Mouse (Mus musculus) right cerebral cortex, postnatal 25 days (tissue): ENCODE measurements at regions not wholly inside any gene's neighbourhood (a gene's known extent, or its start where the extent isn't known, plus 50 kb on each side); places are given as distances from the start of the nearest gene placed in this dataset.
A peak's percentile ranks its signal among the peaks of the same experiment; 100 is the strongest.

Experiments
- DNase-seq: peaks from one replicate; pipeline ENCODE4 v3.0.0; 2022

DNA sequence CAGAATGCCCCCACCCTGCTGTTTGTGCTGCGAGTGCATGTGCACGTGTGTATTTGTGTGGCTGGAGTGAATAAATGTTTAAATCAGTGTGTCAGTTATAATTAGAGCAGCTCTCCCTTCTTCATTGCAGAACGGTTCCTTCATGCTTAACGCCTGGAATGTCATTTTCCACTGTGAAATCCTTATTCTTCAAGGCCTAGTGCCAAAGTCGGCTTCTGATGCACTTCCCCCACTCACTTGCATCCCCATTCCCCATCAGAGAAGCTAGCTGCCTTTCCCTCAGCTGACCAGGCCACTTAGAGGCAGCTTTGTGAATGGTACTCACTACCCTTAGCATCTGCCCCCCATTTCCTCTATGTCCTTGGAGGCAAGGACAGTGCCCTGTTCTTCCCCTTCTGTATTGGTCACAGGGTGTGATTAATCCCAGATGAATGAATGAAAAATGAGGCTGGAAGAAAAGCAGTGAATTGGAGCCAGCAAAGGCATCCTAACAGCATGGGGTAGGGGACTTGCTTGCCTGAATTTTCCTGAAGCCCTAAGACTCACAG is 162.6 kb downstream of the H2al1j start:
- DNase-seq: no peak

DNA sequence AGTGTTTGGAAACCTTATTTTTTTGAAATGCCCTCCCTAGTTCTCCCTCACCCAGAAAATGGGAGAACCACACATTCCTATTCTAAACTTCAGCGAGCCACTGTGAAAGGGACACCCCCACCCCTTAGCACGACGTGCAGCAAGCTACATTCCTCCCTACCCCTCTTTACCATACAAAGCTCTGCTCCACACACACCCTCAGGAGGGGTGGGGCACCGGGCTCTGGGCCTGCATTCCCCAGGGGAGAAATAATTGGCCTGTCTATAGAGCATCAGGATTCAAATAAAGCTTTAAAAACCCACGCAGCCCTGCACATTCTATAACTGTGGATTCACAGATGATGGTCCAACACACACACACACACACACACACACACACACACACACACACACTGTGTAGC is 163.6 kb downstream of the H2al1j start:
- no peak for DNase-seq

DNA sequence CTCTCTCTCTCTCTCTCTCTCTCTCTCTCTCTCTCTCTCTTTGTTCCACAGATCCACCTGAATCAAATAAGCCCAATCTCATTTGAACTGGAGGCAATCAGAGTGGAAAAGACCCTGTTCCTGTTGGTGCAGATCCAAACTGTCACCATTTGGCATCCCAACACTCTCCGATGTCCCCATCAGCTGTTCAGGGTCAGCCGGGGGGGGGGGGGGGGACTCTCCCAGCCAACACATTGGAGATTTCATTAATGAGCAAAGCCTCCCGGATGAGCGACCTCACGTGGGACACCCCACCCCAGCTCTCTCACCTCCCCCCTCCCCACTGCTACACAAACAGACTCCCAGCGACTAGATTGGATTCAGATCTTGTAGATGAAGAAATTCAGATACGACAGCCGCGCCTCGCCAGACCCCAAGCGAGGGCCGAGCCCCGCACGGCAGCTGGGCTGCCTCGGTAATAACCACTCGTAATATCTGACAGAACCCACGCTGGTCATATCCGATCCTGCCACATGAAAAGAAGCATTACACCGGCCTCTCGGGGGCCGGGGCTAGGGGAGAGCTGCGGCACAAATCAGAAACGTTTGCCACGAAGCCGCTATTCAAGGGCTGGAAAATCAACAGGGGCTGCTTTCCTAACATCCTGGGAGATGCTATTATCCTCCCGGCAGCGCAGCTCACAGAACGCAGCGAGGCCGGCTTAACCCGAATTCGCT is 164.2 kb downstream of the H2al1j start:
- DNase-seq: no peak

DNA sequence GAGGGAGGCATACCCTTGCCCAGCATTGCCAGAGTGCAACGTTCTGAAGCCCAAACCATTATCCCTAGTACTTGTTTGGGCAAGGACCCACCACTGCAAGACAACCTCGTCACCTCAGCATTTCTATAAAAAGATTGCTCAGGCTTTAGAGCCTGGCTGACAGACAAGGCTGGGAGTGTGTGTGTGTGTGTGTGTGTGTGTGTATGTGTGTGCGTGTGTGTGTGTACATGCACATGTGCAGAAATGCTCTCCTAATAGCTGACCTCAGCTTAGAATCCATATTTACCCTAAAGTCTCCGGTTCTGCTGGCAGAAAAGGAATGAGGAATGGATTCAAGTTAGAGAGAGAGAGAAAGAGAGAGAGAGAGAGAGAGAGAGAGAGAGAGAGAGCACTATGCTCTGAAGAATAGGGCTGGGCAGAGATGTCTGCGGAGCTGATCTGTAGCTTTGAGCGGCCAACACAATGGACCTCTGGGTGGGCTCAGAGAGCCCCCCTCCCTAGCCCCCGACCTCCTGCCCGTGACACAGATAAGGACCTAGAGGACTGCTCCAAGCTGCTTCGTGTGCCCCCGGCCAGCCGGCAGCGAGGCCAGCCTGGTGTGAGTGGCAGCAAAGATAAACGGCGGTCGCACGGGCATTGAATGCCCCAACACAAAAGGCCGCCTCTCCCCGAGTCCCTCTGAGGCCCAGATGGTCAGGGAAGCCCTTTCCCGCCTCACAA is 166.1 kb downstream of the H2al1j start:
- DNase-seq: no peak

DNA sequence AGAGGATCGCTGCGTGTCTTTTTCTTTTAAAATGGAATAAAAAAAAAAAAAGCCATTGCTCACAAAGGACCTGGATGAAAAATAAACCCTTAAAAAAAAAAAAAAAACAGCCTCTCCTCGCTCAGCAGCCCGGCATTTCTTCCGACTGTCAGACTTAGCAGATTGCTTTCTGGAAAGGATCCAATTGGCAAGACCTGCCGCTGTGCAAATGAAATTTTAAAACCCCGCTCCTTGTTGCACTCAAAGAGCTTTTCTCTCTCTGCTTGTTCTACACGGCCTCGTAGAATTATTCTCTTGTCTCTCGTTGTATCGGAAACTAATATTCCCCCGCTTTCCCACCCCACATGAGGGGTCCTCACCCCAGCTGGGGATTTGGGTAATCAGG is 166.6 kb downstream of the H2al1j start:
- no peak for DNase-seq

DNA sequence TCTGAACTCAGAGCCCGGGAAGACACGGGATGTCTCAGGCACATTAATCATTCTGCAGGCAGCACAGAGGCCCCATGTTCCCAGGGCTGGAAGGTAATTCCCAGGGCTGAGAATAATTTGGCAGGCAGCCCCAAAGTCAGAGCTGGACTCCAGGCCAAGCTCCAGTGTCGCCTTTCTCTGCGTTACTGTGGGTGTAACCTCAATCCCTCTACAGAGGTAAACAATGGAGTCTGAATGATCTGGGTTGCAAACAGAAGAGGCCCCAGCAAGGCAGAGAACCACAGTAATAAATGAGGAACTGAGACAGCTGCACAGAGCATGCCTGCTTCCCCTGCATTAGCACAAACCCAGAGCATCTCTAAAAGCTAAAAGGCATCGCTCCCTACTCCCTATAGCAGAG is 184.8 kb downstream of the H2al1j start:
- DNase-seq: no peak

DNA sequence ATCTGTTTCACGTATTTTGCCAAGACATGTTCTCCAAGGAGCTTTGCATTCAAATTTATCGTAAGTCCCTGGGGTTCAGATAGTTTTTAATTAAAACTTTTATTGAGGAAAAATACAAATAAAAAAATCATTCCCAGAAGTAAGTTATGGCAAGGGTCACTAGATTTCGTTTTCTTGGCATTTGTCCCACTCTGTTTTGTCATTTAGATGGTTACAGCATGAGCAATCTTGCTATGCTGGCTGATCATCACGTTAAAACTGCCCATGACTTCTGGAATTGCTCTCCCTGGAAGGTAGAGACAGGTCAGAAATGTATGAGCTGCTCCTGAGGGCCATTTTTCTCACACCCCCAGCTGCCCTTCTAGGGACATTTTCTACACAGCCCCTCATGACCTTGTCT is 185.3 kb downstream of the H2al1j start:
- DNase-seq: no peak

DNA sequence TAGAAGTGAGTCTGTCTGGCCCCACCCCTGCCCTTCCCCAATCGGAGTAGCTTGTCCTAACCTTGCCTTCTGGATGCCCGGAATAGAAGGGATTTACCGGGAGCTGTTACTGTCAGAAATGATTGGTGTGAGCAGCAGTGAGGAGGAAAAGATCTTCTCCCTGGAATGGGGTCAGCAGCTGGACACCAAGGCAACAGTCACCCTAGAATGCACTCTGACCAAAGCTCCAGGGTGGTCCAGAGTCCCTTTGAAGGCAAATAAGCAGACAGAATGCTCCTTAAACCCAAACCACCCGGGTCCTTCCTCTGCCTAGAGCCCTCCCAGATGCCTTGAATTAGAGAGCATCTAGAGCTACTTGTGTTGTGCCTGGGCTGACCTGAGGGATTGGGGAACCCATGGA is 196.2 kb downstream of the H2al1j start:
- DNase-seq: no peak

DNA sequence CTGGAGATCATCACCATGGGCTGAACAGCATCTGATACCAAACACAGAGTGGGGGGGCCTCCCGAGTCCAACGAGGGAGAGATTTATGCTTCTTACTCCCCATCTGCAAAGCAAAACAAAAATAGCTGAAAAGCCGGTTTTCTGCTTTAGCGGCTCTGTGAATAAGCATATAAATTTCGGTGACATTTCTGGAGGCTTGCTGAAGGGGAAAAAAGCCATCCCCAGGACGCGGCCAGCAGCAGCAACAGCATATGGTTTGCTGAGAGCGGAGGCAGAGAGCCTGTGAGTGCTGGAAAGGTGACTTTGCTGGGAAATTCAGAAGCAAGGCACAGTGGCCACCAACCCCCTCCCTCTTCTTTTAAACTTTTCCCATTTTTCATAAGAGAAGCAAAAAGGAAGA is 197.7 kb downstream of the H2al1j start:
- DNase-seq: peak; percentile 19

DNA sequence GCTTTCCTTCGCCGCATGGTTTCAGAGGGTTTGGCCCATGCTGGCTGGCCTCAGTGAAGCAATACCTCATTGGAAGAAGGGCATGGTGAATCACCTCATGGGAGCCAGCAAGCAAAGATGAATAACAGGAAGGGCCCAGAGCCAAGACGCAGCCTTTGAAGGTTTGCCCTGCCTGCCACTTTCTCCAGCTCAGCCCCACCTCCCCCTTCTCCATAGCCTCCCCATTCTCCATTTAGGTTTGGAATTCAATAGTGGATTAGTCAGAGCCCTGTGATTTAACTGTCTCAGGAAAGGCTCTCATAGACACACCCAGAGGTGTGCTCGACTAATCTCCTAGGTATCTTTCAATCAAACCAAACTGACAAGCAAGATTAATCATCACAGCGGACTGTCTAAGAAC is 201.0 kb downstream of the H2al1j start:
- no peak for DNase-seq

DNA sequence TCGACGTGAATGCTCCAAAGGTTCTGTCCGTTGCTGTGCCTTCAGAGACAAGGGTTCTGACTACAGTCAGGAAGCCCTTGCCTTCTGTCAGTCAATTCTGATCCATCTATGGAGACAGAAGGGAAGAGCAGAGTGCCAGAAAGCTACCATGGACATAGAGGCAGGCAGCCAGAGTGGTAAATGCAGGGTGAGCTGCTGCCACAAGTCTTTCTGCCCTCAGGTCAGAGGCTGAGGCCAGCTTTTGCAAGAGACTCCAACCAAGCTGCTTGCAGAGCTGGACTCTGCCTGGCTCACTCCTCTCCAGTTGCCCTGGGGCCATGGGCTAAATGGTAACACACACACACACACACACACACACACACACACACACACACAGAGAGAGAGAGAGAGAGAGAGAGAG is 201.6 kb downstream of the H2al1j start:
- DNase-seq: no peak

DNA sequence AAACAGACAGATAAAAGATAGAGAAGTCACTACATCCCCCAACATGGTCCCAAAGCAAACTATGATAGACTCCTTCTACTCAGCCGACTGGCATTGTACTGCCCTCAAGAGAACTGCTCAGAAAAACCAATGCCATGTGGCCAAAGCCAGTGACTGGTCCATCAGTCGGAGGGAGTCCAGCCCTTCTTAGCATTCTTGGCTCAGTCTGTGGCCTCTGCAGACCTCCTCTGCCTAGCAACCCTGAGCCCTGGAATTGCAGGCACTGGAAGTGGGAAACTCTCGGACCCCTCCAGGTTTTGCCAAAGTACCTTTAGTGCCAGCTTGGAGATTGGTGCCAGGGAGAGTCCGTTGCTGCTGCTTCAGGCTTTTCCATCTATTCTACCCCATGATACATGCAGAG is 205.2 kb downstream of the H2al1j start:
- DNase-seq: no peak

DNA sequence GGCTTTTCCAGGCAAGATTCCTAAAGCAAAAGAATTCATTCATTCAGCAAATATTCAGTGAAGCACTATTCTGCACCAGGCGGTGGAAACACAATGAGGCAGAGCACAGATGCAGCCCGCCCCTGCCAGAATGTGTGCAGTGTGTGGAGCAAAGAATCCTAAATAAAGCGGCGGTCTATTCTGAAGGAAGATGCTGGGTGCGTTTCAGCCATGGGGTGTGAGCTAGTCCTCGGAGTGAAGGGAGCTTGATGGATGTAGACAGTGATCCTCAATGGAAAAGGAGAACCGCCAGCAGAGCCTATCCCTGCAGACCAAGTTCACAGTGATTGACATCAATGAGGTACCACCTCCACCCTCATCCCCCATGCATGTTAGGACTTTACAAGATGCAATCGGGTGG is 206.2 kb downstream of the H2al1j start:
- peak; percentile 16 for DNase-seq

DNA sequence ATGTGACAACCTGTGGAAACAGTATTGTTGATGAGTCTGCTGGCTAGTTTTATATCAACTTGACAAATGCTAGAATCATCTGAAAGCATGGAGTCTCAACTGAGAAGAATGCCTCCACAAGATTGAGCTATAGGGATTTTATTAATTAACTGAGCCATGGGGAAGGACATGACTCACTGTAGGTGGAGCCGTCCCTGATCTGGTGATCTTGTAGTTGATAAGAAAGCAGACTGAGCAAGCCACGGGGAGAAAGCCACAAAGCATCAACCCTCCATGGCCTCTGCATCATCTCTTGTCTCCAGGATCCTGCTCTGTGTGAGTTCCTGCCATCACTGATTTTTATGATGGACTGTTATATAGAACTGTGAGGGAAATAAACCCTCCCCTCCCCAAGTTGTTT is 213.4 kb downstream of the H2al1j start:
- no peak for DNase-seq

DNA sequence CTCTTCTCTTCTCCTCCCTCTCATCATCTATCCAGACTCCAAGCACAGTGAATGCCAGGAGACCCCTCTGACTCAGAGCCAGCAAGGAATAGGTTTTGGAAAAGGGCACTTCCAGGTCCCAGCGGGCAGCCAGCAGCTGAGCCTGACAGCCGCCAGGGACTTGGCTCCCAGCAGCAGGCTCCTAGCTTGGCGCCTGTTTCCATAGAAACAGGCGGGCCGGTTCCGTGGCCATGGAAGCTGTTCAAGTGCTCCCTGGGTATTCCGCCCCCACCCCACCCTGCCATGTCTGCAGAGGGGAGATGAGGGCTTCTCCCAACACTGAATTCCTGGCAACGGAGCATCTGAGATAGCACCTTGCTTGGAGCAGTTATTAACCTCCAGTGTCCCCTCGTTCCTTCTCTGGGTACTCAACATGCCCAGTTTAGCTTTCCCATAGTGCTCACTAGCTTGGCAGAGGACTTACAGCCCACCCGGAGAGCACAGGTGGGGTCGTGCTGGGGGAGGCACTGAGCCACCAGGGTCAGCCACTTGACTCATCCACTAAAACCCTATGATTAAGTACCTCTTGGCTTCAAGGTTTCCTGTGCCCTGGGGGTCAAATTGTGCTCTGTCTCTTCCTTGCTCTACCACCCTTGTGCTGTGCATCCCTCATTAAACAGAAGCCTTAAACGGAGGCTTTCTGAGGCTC is 222.7 kb downstream of the H2al1j start:
- no peak for DNase-seq

DNA sequence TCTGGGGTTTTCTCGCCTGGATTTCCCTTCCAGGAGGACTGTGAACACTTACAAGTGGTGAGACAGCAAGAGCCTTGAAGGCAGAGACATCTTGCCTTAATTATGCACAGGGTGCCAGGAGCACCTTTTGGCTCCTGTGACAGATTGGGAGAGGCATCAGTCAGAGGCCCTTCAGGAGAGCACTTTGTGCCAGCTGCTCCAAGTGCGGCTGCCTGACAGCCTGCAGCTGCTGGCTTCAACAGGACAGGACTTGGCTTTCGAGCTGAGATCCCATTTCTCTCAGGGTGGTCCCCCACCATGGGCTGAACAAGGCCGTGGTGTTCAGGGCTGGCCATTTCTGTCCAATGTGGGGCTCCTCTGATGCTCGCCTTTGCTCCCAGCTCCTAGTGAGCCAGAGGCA is 224.6 kb downstream of the H2al1j start:
- no peak for DNase-seq

DNA sequence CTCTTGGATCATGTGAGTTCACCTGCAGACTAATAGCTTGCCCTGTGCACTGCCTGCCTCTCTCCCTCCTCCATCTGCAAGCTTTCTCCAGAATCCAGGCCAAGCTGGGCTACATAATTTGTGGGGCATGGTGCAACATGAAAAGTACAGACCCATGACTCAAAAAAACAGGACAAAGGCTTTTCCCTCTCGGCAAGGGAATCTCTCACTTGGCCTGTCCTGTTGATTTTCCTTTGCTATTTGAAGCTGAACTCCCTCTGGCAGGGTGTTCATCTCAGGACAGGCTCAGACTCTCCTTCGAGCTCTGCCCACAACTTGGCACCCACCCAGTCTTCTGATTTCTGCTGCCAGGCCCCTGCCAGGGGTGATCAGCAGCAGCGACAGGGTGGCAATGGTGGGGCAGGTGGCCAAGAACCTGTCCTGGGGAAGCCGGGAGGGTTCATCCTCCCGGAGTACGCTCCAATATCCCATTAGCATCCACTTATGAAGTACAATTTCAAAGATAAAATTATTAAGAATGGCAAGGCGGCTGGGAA is 227.5 kb downstream of the H2al1j start:
- DNase-seq: no peak

DNA sequence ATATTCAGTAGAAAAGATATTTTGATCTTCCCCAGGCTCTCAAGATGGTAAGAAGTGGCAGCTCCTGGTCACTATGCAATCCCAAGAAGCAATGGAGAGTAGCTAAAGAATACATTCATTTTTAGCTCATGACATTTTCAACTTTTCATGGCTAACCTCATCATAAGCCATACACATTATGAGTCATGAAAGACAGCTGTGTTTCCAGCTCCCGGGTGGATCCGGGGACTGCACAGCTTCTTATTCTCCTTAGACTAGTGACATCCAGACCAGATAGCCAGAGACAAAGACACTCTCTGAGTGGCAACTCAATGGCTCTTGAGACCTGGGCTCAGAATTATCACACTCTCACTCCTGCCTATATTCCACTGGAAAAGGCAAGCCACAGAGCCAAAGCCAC is 230.6 kb downstream of the H2al1j start:
- no peak for DNase-seq

DNA sequence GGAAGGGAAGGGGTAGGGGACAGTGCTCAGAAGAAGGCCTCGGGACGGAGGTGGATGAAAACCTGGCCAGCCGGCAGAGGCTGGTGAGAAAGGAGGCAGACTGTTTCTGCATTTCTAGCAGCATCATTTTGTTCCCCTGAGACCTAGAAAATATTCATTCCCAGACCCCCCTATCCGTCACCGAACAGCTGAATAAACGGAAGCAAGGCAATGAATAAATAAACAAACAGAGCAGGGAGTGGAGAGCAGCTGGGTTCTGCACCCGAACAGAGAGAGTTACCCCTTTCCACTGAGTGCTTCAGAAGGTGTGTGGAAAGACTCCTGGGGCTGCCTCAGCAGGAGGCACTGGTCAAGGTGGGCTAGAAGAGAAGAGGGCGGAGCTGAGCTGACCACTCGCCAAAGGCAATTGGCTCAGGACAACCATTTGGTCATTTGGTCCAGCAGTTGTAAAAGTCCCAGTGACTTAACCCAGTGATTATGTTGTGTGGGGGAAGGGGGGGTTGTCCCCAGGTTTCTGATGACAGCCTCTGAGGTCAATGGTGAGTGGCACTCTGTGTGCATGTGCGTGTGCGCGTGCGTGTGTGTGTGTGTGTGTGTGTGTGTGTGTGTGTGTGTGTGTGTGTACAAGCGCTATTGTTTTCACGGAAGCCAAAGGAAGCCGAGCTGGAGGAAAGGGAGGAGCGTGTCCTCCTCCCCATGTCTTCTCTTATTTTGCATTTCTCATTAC is 233.1 kb downstream of the H2al1j start:
- DNase-seq: no peak

DNA sequence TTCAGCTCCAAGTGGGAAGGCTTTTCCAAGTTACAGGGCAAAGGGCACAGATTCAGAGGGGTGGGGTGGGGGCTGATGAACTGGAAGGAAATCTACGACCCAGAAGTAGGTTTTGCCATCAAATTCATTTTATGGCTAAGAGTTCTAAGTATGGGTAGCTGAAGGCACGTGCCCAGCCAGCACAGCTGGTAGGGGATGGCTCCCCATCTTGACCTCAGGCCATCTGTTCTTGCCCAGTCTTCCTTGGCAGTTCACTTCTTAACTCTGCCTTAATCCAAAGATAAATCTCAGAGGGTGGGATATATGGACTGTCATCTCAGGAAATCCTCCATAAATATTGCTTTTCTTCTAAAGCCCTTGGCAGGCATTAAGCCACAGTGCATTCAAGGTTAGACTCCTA is 238.3 kb downstream of the H2al1j start:
- DNase-seq: no peak

DNA sequence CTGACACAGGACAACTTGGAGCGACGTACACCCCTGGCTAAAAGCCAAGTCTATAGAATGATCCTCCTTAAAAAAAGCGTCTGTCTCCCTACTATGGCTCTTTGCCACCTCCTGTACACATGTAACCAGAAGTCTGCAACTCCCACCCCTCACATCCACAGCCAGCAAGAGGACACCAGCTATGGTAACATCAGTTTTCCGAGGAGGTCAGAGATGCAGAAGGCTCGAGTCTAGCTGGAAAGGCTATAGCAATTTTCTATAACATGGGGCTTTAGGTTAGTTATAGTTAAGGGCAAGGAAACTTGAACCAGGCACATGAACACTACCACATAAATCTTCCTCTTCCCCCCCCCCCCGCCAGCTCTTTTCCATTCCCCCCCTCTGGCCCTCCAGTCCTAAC is 240.2 kb downstream of the H2al1j start:
- no peak for DNase-seq

DNA sequence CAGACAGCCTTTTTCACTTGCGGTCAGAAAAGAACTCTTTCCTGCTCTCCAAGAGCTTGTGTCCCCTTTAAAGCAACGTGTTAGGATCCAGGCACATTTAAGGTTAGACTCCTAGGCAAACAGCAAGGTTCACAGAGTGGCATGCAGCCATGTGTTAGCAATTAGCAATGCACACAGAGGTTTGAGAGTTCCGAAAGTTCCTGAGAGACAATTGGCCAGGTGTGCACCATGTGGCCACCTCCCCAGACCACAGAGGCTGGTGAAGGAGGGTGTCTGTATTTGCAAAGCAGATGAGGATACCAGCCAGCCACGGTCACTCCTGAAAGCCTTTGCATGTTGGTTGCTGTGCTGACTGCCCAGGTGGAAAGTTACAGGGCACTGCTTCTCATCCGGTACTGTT is 240.6 kb downstream of the H2al1j start:
- no peak for DNase-seq

DNA sequence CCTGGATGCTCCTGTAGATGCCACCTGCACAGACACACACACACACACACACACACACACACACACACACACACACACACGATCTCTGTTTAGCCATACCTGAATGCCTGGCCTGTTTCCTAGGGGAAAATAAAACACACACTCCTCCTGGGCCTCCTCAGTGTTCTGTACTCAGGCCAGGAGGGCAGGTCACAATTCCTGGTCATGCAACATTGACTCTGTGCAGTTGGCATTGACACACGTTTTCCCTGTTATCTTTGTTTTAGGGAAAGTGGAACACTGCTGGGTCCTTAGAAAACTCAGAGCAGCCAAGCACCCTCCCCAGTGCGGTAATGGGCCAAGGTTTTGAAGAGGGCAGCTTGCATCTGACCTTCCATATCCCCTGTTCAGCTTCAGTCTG is 246.7 kb downstream of the H2al1j start:
- DNase-seq: no peak
